Mouse (Mus musculus): ENCODE measurements around the gene Trank1.

DNA sequence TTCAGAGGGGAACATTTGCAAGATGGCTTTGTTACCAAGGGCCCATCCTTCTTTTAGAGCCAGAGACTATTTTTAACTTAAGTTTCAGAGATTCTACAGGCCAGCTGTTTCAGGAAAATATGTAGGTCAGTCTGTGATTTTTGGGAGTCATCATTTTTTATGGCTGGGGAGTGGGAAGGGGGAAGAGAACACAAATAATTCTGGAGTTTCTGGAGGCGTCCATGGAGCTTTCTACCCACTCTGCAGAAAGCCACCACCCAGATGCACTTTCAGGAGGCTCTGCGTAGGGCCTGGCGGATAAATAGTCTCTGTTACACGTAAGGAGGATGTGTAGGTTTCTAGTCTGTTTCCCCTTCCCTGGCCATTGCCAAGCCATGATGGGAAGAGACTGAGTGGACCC, 88.5 kb downstream of the Trank1 start:
- no peak for TF ChIP-seq CTCF (IDR thresholded peaks at IDR 0.05; ENCODE audit: borderline replicate concordance, extremely low read depth, insufficient read depth, insufficient read length)
- no peak for TF ChIP-seq POLR2A (IDR thresholded peaks at IDR 0.05; ENCODE audit: borderline replicate concordance, extremely low read depth, insufficient read depth, insufficient read length, poor library complexity, severe bottlenecking)
